Mouse (Mus musculus) kidney, postnatal 0 days (tissue): ENCODE measurements at regions not wholly inside any gene's neighbourhood (a gene's known extent, or its start where the extent isn't known, plus 50 kb on each side); places are given as distances from the start of the nearest gene placed in this dataset.

Experiments
- ATAC-seq: fragments of 200-750 bp; cut with Nextera tagmentation; replicated peaks from 2 replicates; pipeline ENCODE4 v1.8.0; 2017; ENCODE audit warnings: low read depth, moderate number of reproducible peaks, moderate TSS enrichment, moderate library complexity; ENCODE audit not compliant: low FRiP score
- DNase-seq: peaks from one replicate; pipeline ENCODE4 v3.0.0-alpha.2; 2016; ENCODE audit warnings: low spot score
- H3K27ac ChIP-seq: fragments of 300-500 bp; sonication (generic); 2 replicates; pipeline ENCODE4 v1.5.1; 2014; ENCODE audit warnings: mild to moderate bottlenecking
- H3K27me3 ChIP-seq: fragments of 300-500 bp; sonication (generic); 2 replicates; pipeline ENCODE4 v1.6.1; 2014; ENCODE audit warnings: low read length, mixed read lengths; ENCODE audit not compliant: insufficient read depth
- H3K36me3 ChIP-seq: fragments of 300-500 bp; sonication (generic); 2 replicates; pipeline ENCODE4 v1.6.1; 2014; ENCODE audit warnings: low read length, mixed read lengths; ENCODE audit not compliant: insufficient read depth
- H3K4me1 ChIP-seq: fragments of 300-500 bp; sonication (generic); replicated peaks from 2 replicates; pipeline ENCODE4 v1.6.1; 2014; ENCODE audit warnings: antibody characterized with exemption, low read length, mixed read lengths; ENCODE audit not compliant: insufficient read depth
- H3K4me2 ChIP-seq: fragments of 300-500 bp; sonication (generic); 2 replicates; pipeline ENCODE4 v1.6.1; 2014; ENCODE audit warnings: mild to moderate bottlenecking, low read length, moderate library complexity, mixed read lengths
- H3K4me3 ChIP-seq: fragments of 300-500 bp; sonication (generic); replicated peaks from 2 replicates; pipeline ENCODE4 v1.5.1; 2014; ENCODE audit warnings: low read depth, low read length
- H3K9ac ChIP-seq: fragments of 300-500 bp; sonication (generic); 2 replicates; pipeline ENCODE4 v1.6.1; 2014; ENCODE audit warnings: low read depth, low read length
- H3K9me3 ChIP-seq: fragments of 300-500 bp; sonication (generic); replicated peaks from 2 replicates; pipeline ENCODE4 v1.6.1; 2016; ENCODE audit warnings: low read length, inconsistent platforms, mixed read lengths
- CTCF ChIP-seq: IDR thresholded peaks from 2 replicates; pipeline ENCODE4 v1.5.1; 2016; ENCODE audit warnings: antibody characterized with exemption, low read depth, mild to moderate bottlenecking, moderate library complexity
- WGBS: fragments of 180-500 bp; shearing (Covaris S2); extraction: QIAGEN DNeasy Blood & Tissue Kit; methylation state at CpG from one replicate; pipeline ENCODE4 v1.1.7; 2014; 5-methylcytosine and 5-hydroxymethylcytosine counted together

- no peaks in the 10 kb centered on the region for H3K4me1 ChIP-seq
- no peak for ATAC-seq
- H3K27me3 ChIP-seq, result no peaks in the 10 kb centered on the region
- no peaks in the 10 kb centered on the region for H3K9me3 ChIP-seq
- no peak overlapping the region for H3K4me3 ChIP-seq
- no peak for DNase-seq
- TF ChIP-seq CTCF, result no peak
- no peak overlapping the region for H3K27ac ChIP-seq
- H3K9ac ChIP-seq, result no peak overlapping the region
- H3K36me3 ChIP-seq, result no peaks in the 10 kb centered on the region
- no peak overlapping the region for H3K4me2 ChIP-seq
- WGBS, result 15% methylated on average over 4 of the region's 4 CpGs
These were observed 205.1 kb upstream of the Bmp2 start for GRCm38 (mm10) chr2:133346789-133347424.

- no peak for DNase-seq
- TF ChIP-seq CTCF, result no peak
- no peak overlapping the region for H3K4me3 ChIP-seq
- H3K27me3 ChIP-seq, result no peaks in the 10 kb centered on the region
- no peak overlapping the region for H3K4me2 ChIP-seq
- H3K4me1 ChIP-seq, result no peaks in the 10 kb centered on the region
- no peaks in the 10 kb centered on the region for H3K36me3 ChIP-seq
- ATAC-seq, result no peak
- 71% methylated on average over 3 of the region's 3 CpGs for WGBS
- H3K27ac ChIP-seq, result no peak overlapping the region
- H3K9ac ChIP-seq, result no peak overlapping the region
- H3K9me3 ChIP-seq, result no peaks in the 10 kb centered on the region
These were observed 200.7 kb upstream of the Bmp2 start for GRCm38 (mm10) chr2:133351306-133351705.

- TF ChIP-seq CTCF, result no peak
- Histone ChIP-seq H3K36me3 (no peaks in the 10 kb centered on the region), H3K4me2 (no peak overlapping the region), H3K27ac (no peak overlapping the region), H3K9me3 (no peaks in the 10 kb centered on the region), H3K27me3 (no peaks in the 10 kb centered on the region), H3K4me1 (no peaks in the 10 kb centered on the region), H3K4me3 (no peak overlapping the region), H3K9ac (no peak overlapping the region)
- no peak for ATAC-seq
- 87% methylated on average over 3 of the region's 3 CpGs for WGBS
- no peak for DNase-seq
These were observed 199.2 kb upstream of the Bmp2 start for GRCm38 (mm10) chr2:133352800-133353199.

- no peak for DNase-seq
These were observed 189.1 kb upstream of the Bmp2 start for GRCm38 (mm10) chr2:133362693-133363443.

GRCm38 (mm10) chr2:133371490-133372215 is 180.3 kb upstream of the Bmp2 start:
- Histone ChIP-seq H3K4me1 (no peaks in the 10 kb centered on the region), H3K4me3 (no peak overlapping the region), H3K4me2 (no peak overlapping the region), H3K27ac (no peak overlapping the region), H3K9ac (no peak overlapping the region), H3K9me3 (no peaks in the 10 kb centered on the region), H3K27me3 (no peaks in the 10 kb centered on the region), H3K36me3 (no peaks in the 10 kb centered on the region)
- WGBS, result 75% methylated on average over 12 of the region's 12 CpGs
- no peak for TF ChIP-seq CTCF
- ATAC-seq (no peak), DNase-seq (no peak)

More at GRCm38 (mm10) chr2:133362693-133363443, 189.1 kb upstream of the Bmp2 start:
- Histone ChIP-seq H3K27ac (no peak overlapping the region), H3K4me2 (no peak overlapping the region), H3K9me3 (no peaks in the 10 kb centered on the region), H3K4me3 (no peak overlapping the region), H3K27me3 (no peaks in the 10 kb centered on the region), H3K36me3 (no peaks in the 10 kb centered on the region), H3K9ac (no peak overlapping the region), H3K4me1 (no peaks in the 10 kb centered on the region)
- no peak for ATAC-seq
- 78% methylated on average over 4 of the region's 4 CpGs for WGBS
- no peak for TF ChIP-seq CTCF

GRCm38 (mm10) chr2:133373543-133373942 is 178.4 kb upstream of the Bmp2 start:
- TF ChIP-seq CTCF, result no peak

More at GRCm38 (mm10) chr2:133373543-133373942, 178.4 kb upstream of the Bmp2 start:
- Histone ChIP-seq H3K4me1 (no peaks in the 10 kb centered on the region), H3K4me3 (no peak overlapping the region), H3K9ac (no peak overlapping the region), H3K36me3 (no peaks in the 10 kb centered on the region), H3K9me3 (no peaks in the 10 kb centered on the region), H3K27ac (no peak overlapping the region), H3K27me3 (no peaks in the 10 kb centered on the region), H3K4me2 (no peak overlapping the region)
- 29% methylated on average over 4 of the region's 4 CpGs for WGBS
- ATAC-seq, result no peak
- no peak for DNase-seq
